Mouse (Mus musculus) embryonic facial prominence, embryonic 11.5 days (tissue): Measurements from ENCODE around the gene C130032M10Rik. TPM values are rescaled to one million over a fixed set of nuclear protein-coding genes. Genes with fewer than 3 reads are reported as not detected.

Source experiments
- ATAC-seq: fragments of 200-750 bp; cut with Nextera tagmentation; replicated peaks from 2 replicates; pipeline ENCODE4 v1.8.0; 2017; ENCODE audit warnings: low read depth; ENCODE audit not compliant: insufficient number of reproducible peaks, low FRiP score, low TSS enrichment
- DNase-seq: peaks from one replicate; pipeline ENCODE4 v3.0.0-alpha.2; 2015; ENCODE audit warnings: low spot score
- H3K27ac ChIP-seq: fragments of 300-500 bp; sonication (generic); replicated peaks from 2 replicates; pipeline ENCODE4 v1.5.1; 2014; ENCODE audit warnings: mild to moderate bottlenecking, low read depth, low read length, control low read depth
- H3K27me3 ChIP-seq: fragments of 300-500 bp; sonication (generic); 2 replicates; pipeline ENCODE4 v1.6.1; 2014; ENCODE audit warnings: mild to moderate bottlenecking, low read length, moderate library complexity, mixed read lengths; ENCODE audit not compliant: control insufficient read depth, insufficient read depth
- H3K36me3 ChIP-seq: fragments of 300-500 bp; sonication (generic); replicated peaks from 2 replicates; pipeline ENCODE4 v1.6.1; 2014; ENCODE audit warnings: low read depth, mild to moderate bottlenecking, low read length, moderate library complexity, mixed read lengths; ENCODE audit not compliant: control insufficient read depth, insufficient read depth
- H3K4me1 ChIP-seq: fragments of 300-500 bp; sonication (generic); 2 replicates; pipeline ENCODE4 v1.6.1; 2014; ENCODE audit warnings: low read length, mixed read lengths; ENCODE audit not compliant: control insufficient read depth, insufficient read depth
- H3K4me2 ChIP-seq: fragments of 300-500 bp; sonication (generic); 2 replicates; pipeline ENCODE4 v1.6.1; 2014; ENCODE audit warnings: low read depth, mild to moderate bottlenecking, control low read depth, low read length, moderate library complexity
- H3K4me3 ChIP-seq: fragments of 300-500 bp; sonication (generic); 2 replicates; pipeline ENCODE4 v1.5.1; 2014; ENCODE audit warnings: low read depth, low read length, control low read depth
- H3K9ac ChIP-seq: fragments of 300-500 bp; sonication (generic); replicated peaks from 2 replicates; pipeline ENCODE4 v1.6.1; 2014; ENCODE audit warnings: mild to moderate bottlenecking, control low read depth, low read length
- H3K9me3 ChIP-seq: fragments of 300-500 bp; sonication (generic); replicated peaks from 2 replicates; pipeline ENCODE4 v1.6.1; 2016; ENCODE audit warnings: mild to moderate bottlenecking, low read length, inconsistent platforms, mixed read lengths; ENCODE audit not compliant: control insufficient read depth
- WGBS: fragments of 180-500 bp; shearing (Covaris S2); extraction: QIAGEN DNeasy Blood & Tissue Kit; methylation state at CpG from one replicate; pipeline ENCODE4 v1.1.7; 2014; 5-methylcytosine and 5-hydroxymethylcytosine counted together
- polyA plus RNA-seq: library from polyadenylated mRNA; unstranded; fragments of >200 nt; fragmentation: Nextera tagmentation; extraction: Ambion mirVana; gene quantifications from 2 replicates; pipeline ENCODE4 v1.2.1, GENCODE M21; 2014

C130032M10Rik gene
- polyA plus RNA-seq, 1 experiment from 2014 or later: not detected

- ATAC-seq (no peak), DNase-seq (no peak)
- H3K4me1 ChIP-seq: peaks cover 5% of the 10 kb centered on the region; the same call in 1 of the 2 replicates
Measured at GRCm38 (mm10) chr9:114543882-114544753, 28.6 kb downstream of the C130032M10Rik start.

GRCm38 (mm10) chr9:114544754-114545393 lies 29.4 kb downstream of the C130032M10Rik start:
- no peak overlapping the region for H3K4me2 ChIP-seq
- H3K27ac ChIP-seq: no peak overlapping the region

More at GRCm38 (mm10) chr9:114543882-114544753, 28.6 kb downstream of the C130032M10Rik start:
- no peaks in the 10 kb centered on the region for H3K27me3 ChIP-seq
- H3K27ac ChIP-seq: no peak overlapping the region
- no peak overlapping the region for H3K4me3 ChIP-seq
- no peaks in the 10 kb centered on the region for H3K9me3 ChIP-seq
- H3K4me2 ChIP-seq: no peak overlapping the region
- 67% methylated on average over 17 of the region's 17 CpGs for WGBS
- no peak overlapping the region for H3K9ac ChIP-seq
- H3K36me3 ChIP-seq: no peaks in the 10 kb centered on the region

GRCm38 (mm10) chr9:114546765-114547164 lies 31.3 kb downstream of the C130032M10Rik start:
- Histone ChIP-seq H3K4me2 (no peak overlapping the region), H3K36me3 (no peaks in the 10 kb centered on the region), H3K9ac (no peak overlapping the region), H3K4me1 (peaks cover 9% of the 10 kb centered on the region; the same call in 1 of the 2 replicates), H3K27me3 (no peaks in the 10 kb centered on the region), H3K27ac (no peak overlapping the region), H3K9me3 (no peaks in the 10 kb centered on the region), H3K4me3 (no peak overlapping the region)
- no peak for ATAC-seq
- DNase-seq: no peak
- 53% methylated on average over 12 of the region's 12 CpGs for WGBS

More at GRCm38 (mm10) chr9:114544754-114545393, 29.4 kb downstream of the C130032M10Rik start:
- Histone ChIP-seq H3K4me3 (no peak overlapping the region), H3K27me3 (no peaks in the 10 kb centered on the region), H3K9ac (no peak overlapping the region), H3K9me3 (no peaks in the 10 kb centered on the region), H3K4me1 (peaks cover 7% of the 10 kb centered on the region; the same call in 1 of the 2 replicates), H3K36me3 (no peaks in the 10 kb centered on the region)
- DNase-seq: peak; percentile 61
- ATAC-seq: no peak
- 36% methylated on average over 9 of the region's 9 CpGs for WGBS

- Histone ChIP-seq H3K9me3 (no peaks in the 10 kb centered on the region), H3K27me3 (no peaks in the 10 kb centered on the region), H3K27ac (no peak overlapping the region), H3K4me2 (no peak overlapping the region), H3K4me1 (peaks cover 9% of the 10 kb centered on the region; the same call in 1 of the 2 replicates), H3K9ac (no peak overlapping the region), H3K36me3 (no peaks in the 10 kb centered on the region), H3K4me3 (no peak overlapping the region)
- DNase-seq: no peak
- ATAC-seq: no peak
- WGBS: 22% methylated on average over 6 of the region's 6 CpGs
Measured at GRCm38 (mm10) chr9:114547643-114548077, 32.2 kb downstream of the C130032M10Rik start.

- Histone ChIP-seq H3K4me2 (no peak overlapping the region), H3K4me3 (no peak overlapping the region), H3K9me3 (no peaks in the 10 kb centered on the region), H3K9ac (no peak overlapping the region), H3K36me3 (no peaks in the 10 kb centered on the region), H3K27ac (no peak overlapping the region; the same call in 1 of the 2 replicates), H3K27me3 (no peaks in the 10 kb centered on the region), H3K4me1 (peaks cover 9% of the 10 kb centered on the region; the same call in 1 of the 2 replicates)
- DNase-seq: no peak
- no peak for ATAC-seq
- 13% methylated on average over 4 of the region's 4 CpGs for WGBS
Measured at GRCm38 (mm10) chr9:114548496-114548895, 33.0 kb downstream of the C130032M10Rik start.

- H3K4me3 ChIP-seq: no peak overlapping the region
- H3K4me1 ChIP-seq: peaks cover 9% of the 10 kb centered on the region; the same call in 1 of the 2 replicates
- H3K27me3 ChIP-seq: no peaks in the 10 kb centered on the region
- H3K9ac ChIP-seq: no peak overlapping the region
- 20% methylated on average over 5 of the region's 5 CpGs for WGBS
- no peak overlapping the region for H3K27ac ChIP-seq
- H3K4me2 ChIP-seq: no peak overlapping the region
- ATAC-seq: no peak
- H3K9me3 ChIP-seq: no peaks in the 10 kb centered on the region
- no peak for DNase-seq
- no peaks in the 10 kb centered on the region for H3K36me3 ChIP-seq
Measured at GRCm38 (mm10) chr9:114549117-114549516, 33.6 kb downstream of the C130032M10Rik start.

- Histone ChIP-seq H3K27ac (no peak overlapping the region; the same call in 1 of the 2 replicates), H3K4me1 (peaks cover 9% of the 10 kb centered on the region; the same call in 1 of the 2 replicates), H3K36me3 (no peaks in the 10 kb centered on the region), H3K27me3 (no peaks in the 10 kb centered on the region), H3K4me3 (no peak overlapping the region), H3K9me3 (no peaks in the 10 kb centered on the region), H3K9ac (no peak overlapping the region), H3K4me2 (no peak overlapping the region)
- no peak for DNase-seq
- 21% methylated on average over 6 of the region's 6 CpGs for WGBS
- ATAC-seq: no peak
Measured at GRCm38 (mm10) chr9:114550033-114550432, 34.5 kb downstream of the C130032M10Rik start.
